Mouse (Mus musculus): ENCODE measurements around the gene Cgas. TPM values are rescaled to one million over a fixed set of nuclear protein-coding genes. Genes with fewer than 3 reads are reported as not detected.
A peak's percentile ranks its signal among the peaks of the same experiment; 100 is the strongest.

Cgas gene
- polyA plus RNA-seq, 1 experiment from 2014 or later = 0.60 TPM

GRCm38 (mm10) chr9:78474771-78475382, 31.8 kb upstream of the Cgas start:
- Histone ChIP-seq H3K27me3 (ENCODE audit: control insufficient read depth, insufficient read depth, low read length) (no peaks in the 10 kb centered on the region), H3K9me3 (ENCODE audit: control insufficient read depth, low read length) (no peaks in the 10 kb centered on the region), H3K4me3 (ENCODE audit: low read depth, low read length) (no peak overlapping the region), H3K36me3 (ENCODE audit: control insufficient read depth, insufficient read depth, low read length) (peaks cover 32% of the 10 kb centered on the region), H3K4me2 (ENCODE audit: low read depth, low read length) (no peak overlapping the region), H3K9ac (replicated peaks; ENCODE audit: low read depth, low read length) (no peak overlapping the region), H3K27ac (ENCODE audit: low read depth, low read length) (no peak overlapping the region), H3K4me1 (ENCODE audit: control insufficient read depth, insufficient read depth, low read length) (peaks cover 6% of the 10 kb centered on the region; the same call in 1 of the 2 replicates)
- 91% methylated on average over 5 of the region's 5 CpGs for WGBS
- ATAC-seq (ENCODE audit: low read depth) = no peak

- no peaks in the 10 kb centered on the region for H3K27me3 ChIP-seq (ENCODE audit: control insufficient read depth, insufficient read depth, low read length)
- no peaks in the 10 kb centered on the region for H3K9me3 ChIP-seq (ENCODE audit: control insufficient read depth, low read length)
- H3K36me3 ChIP-seq (ENCODE audit: control insufficient read depth, insufficient read depth, low read length) = peaks cover 30% of the 10 kb centered on the region
- H3K9ac ChIP-seq (replicated peaks; ENCODE audit: low read depth, low read length) = no peak overlapping the region
- H3K4me1 ChIP-seq (ENCODE audit: control insufficient read depth, insufficient read depth, low read length) = peaks cover 2% of the 10 kb centered on the region; the same call in 1 of the 2 replicates
- no peak overlapping the region for H3K4me3 ChIP-seq (ENCODE audit: low read depth, low read length)
- no peak overlapping the region for H3K27ac ChIP-seq (ENCODE audit: low read depth, low read length)
- H3K4me2 ChIP-seq (ENCODE audit: low read depth, low read length) = no peak overlapping the region
- ATAC-seq (ENCODE audit: low read depth) = no peak
- 73% methylated on average over 2 of the region's 2 CpGs for WGBS
Measured at GRCm38 (mm10) chr9:78474270-78474669, 31.2 kb upstream of the Cgas start.

GRCm38 (mm10) chr9:78473588-78473987, 30.6 kb upstream of the Cgas start:
- Histone ChIP-seq H3K27me3 (ENCODE audit: control insufficient read depth, insufficient read depth, low read length) (no peaks in the 10 kb centered on the region), H3K4me2 (ENCODE audit: low read depth, low read length) (no peak overlapping the region), H3K9me3 (ENCODE audit: control insufficient read depth, low read length) (no peaks in the 10 kb centered on the region), H3K4me1 (ENCODE audit: control insufficient read depth, insufficient read depth, low read length) (0 out of 2 replicates have a peak, but pooled peaks cover 2% of the 10 kb centered on the region), H3K9ac (replicated peaks; ENCODE audit: low read depth, low read length) (no peak overlapping the region), H3K36me3 (ENCODE audit: control insufficient read depth, insufficient read depth, low read length) (peaks cover 35% of the 10 kb centered on the region), H3K4me3 (ENCODE audit: low read depth, low read length) (no peak overlapping the region), H3K27ac (ENCODE audit: low read depth, low read length) (no peak overlapping the region)
- no peak for ATAC-seq (ENCODE audit: low read depth)
- 61% methylated on average over 8 of the region's 8 CpGs for WGBS

- Histone ChIP-seq H3K4me2 (ENCODE audit: low read depth, low read length) (no peak overlapping the region), H3K27me3 (ENCODE audit: control insufficient read depth, insufficient read depth, low read length) (no peaks in the 10 kb centered on the region), H3K27ac (ENCODE audit: low read depth, low read length) (no peak overlapping the region), H3K36me3 (ENCODE audit: control insufficient read depth, insufficient read depth, low read length) (peaks cover 41% of the 10 kb centered on the region), H3K9ac (replicated peaks; ENCODE audit: low read depth, low read length) (no peak overlapping the region), H3K9me3 (ENCODE audit: control insufficient read depth, low read length) (no peaks in the 10 kb centered on the region), H3K4me1 (ENCODE audit: control insufficient read depth, insufficient read depth, low read length) (no peaks in the 10 kb centered on the region), H3K4me3 (ENCODE audit: low read depth, low read length) (no peak overlapping the region)
- 92% methylated on average over 3 of the region's 3 CpGs for WGBS
- no peak for ATAC-seq (ENCODE audit: low read depth)
Measured at GRCm38 (mm10) chr9:78465725-78466124, 22.7 kb upstream of the Cgas start.

GRCm38 (mm10) chr9:78463337-78463736, 20.3 kb upstream of the Cgas start:
- no peak for ATAC-seq (ENCODE audit: low read depth)
- peaks cover 31% of the 10 kb centered on the region for H3K36me3 ChIP-seq (ENCODE audit: control insufficient read depth, insufficient read depth, low read length)
- 92% methylated on average over 4 of the region's 4 CpGs for WGBS

GRCm38 (mm10) chr9:78457026-78457425, 14.0 kb upstream of the Cgas start:
- H3K27ac ChIP-seq (ENCODE audit: low read depth, low read length) = no peak overlapping the region
- no peak overlapping the region for H3K9ac ChIP-seq (replicated peaks; ENCODE audit: low read depth, low read length)
- no peak overlapping the region for H3K4me3 ChIP-seq (ENCODE audit: low read depth, low read length)
- no peaks in the 10 kb centered on the region for H3K9me3 ChIP-seq (ENCODE audit: control insufficient read depth, low read length)
- no peak overlapping the region for H3K4me2 ChIP-seq (ENCODE audit: low read depth, low read length)
- H3K36me3 ChIP-seq (ENCODE audit: control insufficient read depth, insufficient read depth, low read length) = peaks cover 35% of the 10 kb centered on the region
- no peaks in the 10 kb centered on the region for H3K27me3 ChIP-seq (ENCODE audit: control insufficient read depth, insufficient read depth, low read length)
- WGBS = 94% methylated on average over 8 of the region's 8 CpGs
- H3K4me1 ChIP-seq (ENCODE audit: control insufficient read depth, insufficient read depth, low read length) = no peaks in the 10 kb centered on the region
- no peak for ATAC-seq (ENCODE audit: low read depth)

More at GRCm38 (mm10) chr9:78463337-78463736, 20.3 kb upstream of the Cgas start:
- Histone ChIP-seq H3K27me3 (ENCODE audit: control insufficient read depth, insufficient read depth, low read length) (no peaks in the 10 kb centered on the region), H3K4me3 (ENCODE audit: low read depth, low read length) (no peak overlapping the region), H3K27ac (ENCODE audit: low read depth, low read length) (no peak overlapping the region), H3K4me2 (ENCODE audit: low read depth, low read length) (no peak overlapping the region), H3K4me1 (ENCODE audit: control insufficient read depth, insufficient read depth, low read length) (no peaks in the 10 kb centered on the region), H3K9ac (replicated peaks; ENCODE audit: low read depth, low read length) (no peak overlapping the region), H3K9me3 (ENCODE audit: control insufficient read depth, low read length) (no peaks in the 10 kb centered on the region)

- 78% methylated on average over 4 of the region's 4 CpGs for WGBS
- H3K4me1 ChIP-seq (ENCODE audit: control insufficient read depth, insufficient read depth, low read length) = peaks cover 10% of the 10 kb centered on the region; the same call in 1 of the 2 replicates
Measured at GRCm38 (mm10) chr9:78451382-78451781, 8.3 kb upstream of the Cgas start.

GRCm38 (mm10) chr9:78450404-78450803, 7.4 kb upstream of the Cgas start:
- ATAC-seq (ENCODE audit: low read depth) = no peak

More at GRCm38 (mm10) chr9:78451382-78451781, 8.3 kb upstream of the Cgas start:
- H3K27me3 ChIP-seq (ENCODE audit: control insufficient read depth, insufficient read depth, low read length) = no peaks in the 10 kb centered on the region
- no peak overlapping the region for H3K9ac ChIP-seq (replicated peaks; ENCODE audit: low read depth, low read length)
- no peak for ATAC-seq (ENCODE audit: low read depth)
- H3K27ac ChIP-seq (ENCODE audit: low read depth, low read length) = no peak overlapping the region
- H3K4me3 ChIP-seq (ENCODE audit: low read depth, low read length) = no peak overlapping the region
- no peak overlapping the region for H3K4me2 ChIP-seq (ENCODE audit: low read depth, low read length)
- peaks cover 22% of the 10 kb centered on the region for H3K36me3 ChIP-seq (ENCODE audit: control insufficient read depth, insufficient read depth, low read length)
- no peaks in the 10 kb centered on the region for H3K9me3 ChIP-seq (ENCODE audit: control insufficient read depth, low read length)

GRCm38 (mm10) chr9:78447973-78448873, 5.2 kb upstream of the Cgas start, which contains the start of the genes Mto1 and Gm17324:
TSS of gene Mto1 (plus strand) at chr9:78448208.
TSS of gene Gm17324 (minus strand) at chr9:78448786.
- Histone ChIP-seq H3K36me3 (ENCODE audit: control insufficient read depth, insufficient read depth, low read length) (peaks cover 16% of the 10 kb centered on the region), H3K9ac (replicated peaks; ENCODE audit: low read depth, low read length) (peak within 1 kb of the TSS; percentile 91), H3K4me2 (ENCODE audit: low read depth, low read length) (peak within 1 kb of the TSS; percentile 69), H3K27me3 (ENCODE audit: control insufficient read depth, insufficient read depth, low read length) (peaks cover 16% of the 10 kb centered on the region), H3K4me3 (ENCODE audit: low read depth, low read length) (peak within 1 kb of the TSS; percentile 100), H3K4me1 (ENCODE audit: control insufficient read depth, insufficient read depth, low read length) (peaks cover 10% of the 10 kb centered on the region; the same call in 1 of the 2 replicates), H3K27ac (ENCODE audit: low read depth, low read length) (peak within 1 kb of the TSS; percentile 93), H3K9me3 (ENCODE audit: control insufficient read depth, low read length) (no peaks in the 10 kb centered on the region)
- ATAC-seq (ENCODE audit: low read depth) = peak; percentile 92
- under 1% methylated on average over 96 of the region's 96 CpGs for WGBS

More at GRCm38 (mm10) chr9:78450404-78450803, 7.4 kb upstream of the Cgas start:
- Histone ChIP-seq H3K4me2 (ENCODE audit: low read depth, low read length) (no peak overlapping the region), H3K9me3 (ENCODE audit: control insufficient read depth, low read length) (no peaks in the 10 kb centered on the region), H3K4me3 (ENCODE audit: low read depth, low read length) (no peak overlapping the region), H3K9ac (replicated peaks; ENCODE audit: low read depth, low read length) (no peak overlapping the region), H3K27me3 (ENCODE audit: control insufficient read depth, insufficient read depth, low read length) (peaks cover 4% of the 10 kb centered on the region), H3K27ac (ENCODE audit: low read depth, low read length) (no peak overlapping the region), H3K4me1 (ENCODE audit: control insufficient read depth, insufficient read depth, low read length) (peaks cover 10% of the 10 kb centered on the region; the same call in 1 of the 2 replicates), H3K36me3 (ENCODE audit: control insufficient read depth, insufficient read depth, low read length) (peaks cover 22% of the 10 kb centered on the region)
- WGBS = 83% methylated on average over 5 of the region's 5 CpGs

Data from neural tube, embryonic 14.5 days (tissue).